Mouse (Mus musculus): ENCODE data around the gene Zfand6.
A peak's percentile ranks its signal among the peaks of the same experiment; 100 is the strongest.

The Zfand6 gene

DNA sequence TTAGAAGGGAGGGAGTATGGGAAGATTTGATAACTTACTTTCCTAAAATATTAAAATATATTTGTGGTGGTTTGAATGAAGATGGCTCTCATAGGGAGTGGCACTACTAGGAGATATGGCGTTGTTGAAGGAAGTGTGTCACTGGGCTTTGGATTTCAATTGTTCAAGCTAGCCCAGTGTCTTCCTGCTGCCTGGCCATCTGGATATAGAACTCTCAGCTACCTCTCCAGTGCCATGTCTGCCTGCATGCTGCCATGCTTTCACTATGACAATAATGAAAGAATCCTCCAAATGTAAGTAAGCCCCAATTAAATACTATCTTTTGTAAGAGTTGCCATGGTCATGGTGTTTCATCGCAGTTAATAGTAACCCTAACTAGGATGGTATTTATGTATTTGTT lies 40.7 kb downstream of the Zfand6 start:
- no peak for DNase-seq

DNA sequence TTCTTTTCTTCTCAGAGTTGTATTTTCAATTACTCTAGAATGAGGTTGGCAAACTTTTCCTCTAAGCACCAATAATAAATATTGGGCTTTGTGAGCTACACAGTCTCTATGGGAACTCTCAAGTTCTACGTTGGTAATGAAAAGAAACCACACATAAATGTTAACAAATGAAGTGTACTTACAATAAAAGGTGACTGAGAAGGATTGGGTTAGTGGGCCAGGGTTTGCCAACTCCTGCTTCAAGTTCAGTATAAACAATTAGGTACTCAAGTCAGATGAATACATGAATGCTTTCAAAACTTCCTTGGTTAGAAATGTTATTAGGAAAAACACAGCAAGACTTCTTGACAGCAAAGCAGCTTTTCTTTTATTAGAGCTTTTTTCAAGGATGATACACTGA lies 43.5 kb downstream of the Zfand6 start:
- peak; percentile 6 to 21 for DNase-seq

DNA sequence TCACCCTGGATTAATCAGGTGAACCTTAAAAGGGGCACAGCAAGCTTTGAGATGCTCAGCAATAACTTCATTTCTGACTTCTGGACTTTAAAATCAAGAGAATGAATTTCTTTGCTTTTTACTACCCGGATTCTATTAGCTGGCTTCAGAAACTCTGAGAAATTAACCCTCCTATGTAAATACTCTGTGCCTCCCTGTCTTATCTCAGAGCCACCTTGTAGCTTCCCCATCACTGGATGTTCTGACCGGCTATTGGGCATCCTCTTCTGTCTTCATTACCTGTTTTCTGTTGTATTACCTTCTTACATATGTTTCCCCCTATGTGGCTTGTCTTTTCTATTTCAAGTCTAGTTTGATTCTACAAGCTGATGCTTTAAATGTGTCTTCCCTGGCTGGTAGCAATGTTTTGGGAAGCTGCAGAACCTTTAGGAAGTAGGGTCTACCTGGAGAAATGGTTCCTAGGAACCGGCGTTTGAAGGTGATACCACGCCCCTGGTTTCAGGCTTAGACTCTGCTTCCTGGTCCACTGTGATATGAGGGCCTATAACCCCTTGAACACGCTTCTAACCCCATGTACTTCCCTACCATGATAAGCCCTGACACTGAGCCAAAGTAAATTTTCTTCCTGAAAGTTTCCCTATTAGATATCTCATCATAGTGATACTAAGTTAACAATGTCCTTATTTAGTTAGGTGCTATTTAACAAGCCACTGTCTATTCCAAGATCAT lies 46.3 kb downstream of the Zfand6 start:
- no peak for DNase-seq

DNA sequence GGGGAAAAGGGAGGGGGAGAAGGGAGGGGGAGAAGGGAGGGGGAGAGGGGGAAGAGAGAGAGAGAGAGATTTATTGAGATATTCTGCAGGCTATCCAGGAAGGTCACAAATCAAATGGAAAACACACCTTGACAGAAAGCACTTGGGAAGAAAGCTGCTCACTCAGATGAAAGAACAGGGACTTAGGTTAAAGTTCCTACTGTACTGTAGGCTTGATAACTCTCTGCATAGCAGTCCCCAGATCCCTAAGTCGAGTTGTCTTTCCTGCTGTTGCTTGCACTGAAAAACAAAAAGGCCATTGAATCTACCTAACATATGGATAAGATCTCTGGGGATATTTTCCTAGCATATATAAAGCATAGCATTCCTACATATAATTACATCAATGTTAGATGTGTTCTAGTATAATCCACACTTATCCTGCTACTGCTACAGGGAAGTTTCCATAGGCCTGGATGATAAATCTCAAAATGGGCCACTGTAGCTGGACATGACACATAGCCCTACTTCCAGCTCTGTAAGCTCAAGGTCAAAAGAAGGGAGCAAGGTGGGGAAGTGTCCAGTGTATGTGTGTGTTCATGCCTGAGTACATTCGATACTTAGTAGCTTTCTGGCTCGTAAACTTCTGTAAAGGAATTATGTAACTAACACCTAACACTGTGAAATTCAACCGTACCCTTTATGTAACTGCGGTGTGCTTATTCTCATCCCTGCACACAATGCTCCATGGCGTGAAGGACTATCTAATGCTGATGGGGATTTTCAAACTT lies 47.4 kb downstream of the Zfand6 start:
- DNase-seq = no peak

DNA sequence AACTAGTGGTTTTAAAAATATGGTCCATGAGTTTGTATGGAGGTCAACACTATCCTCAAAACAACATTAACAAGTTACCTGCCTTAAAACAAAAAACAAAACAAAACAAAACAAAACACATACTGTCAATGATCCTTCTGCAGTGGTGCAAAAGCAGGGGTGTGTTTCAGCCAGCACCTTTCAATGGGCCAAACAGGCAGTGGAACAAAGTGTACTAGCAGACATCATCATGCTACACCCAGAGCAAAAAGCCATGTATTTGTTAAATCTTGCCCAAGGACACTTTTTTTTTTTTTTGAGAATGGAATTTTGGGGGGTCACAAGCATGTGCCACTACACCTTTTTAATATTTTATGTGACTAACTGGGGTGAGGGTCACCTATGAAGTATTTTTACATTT lies 52.8 kb downstream of the Zfand6 start:
- no peak for DNase-seq

DNA sequence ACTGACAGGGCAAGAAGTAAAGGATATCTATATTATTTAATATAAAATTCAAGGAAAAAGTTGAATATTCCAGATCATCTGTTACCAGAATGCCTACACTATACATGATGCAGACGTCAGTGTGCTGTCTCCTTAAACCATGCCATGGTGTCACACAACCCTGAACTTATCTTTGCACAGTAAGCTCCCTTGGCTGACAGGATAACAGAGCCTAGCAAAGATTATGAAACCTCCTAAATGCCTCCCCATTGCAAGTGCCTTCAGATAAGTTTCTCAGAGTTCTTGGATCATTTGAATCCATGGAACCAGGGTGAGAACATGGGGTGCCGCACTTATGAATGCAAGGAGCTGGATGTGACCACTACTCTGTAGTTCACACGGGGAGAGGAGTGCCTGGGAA lies 57.9 kb downstream of the Zfand6 start:
- DNase-seq = no peak

DNA sequence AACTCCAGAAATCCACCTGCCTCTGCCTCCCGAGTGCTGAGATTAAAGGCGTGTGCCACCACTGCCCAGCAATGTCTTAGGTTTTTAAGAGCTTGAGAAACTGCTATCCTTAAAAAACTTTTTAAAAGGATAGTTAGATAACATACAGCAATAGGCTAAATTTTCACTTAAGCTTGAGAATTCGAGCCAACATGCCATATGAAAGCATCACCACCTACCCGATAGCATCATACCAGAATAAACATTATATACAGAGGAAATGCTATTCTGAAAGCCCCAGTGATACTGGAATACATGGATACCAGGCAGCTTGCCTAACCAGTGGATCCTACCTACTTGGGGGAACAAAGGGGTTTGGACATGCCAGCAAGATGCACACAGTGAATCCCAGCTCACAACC lies 66.0 kb downstream of the Zfand6 start:
- no peak for DNase-seq

DNA sequence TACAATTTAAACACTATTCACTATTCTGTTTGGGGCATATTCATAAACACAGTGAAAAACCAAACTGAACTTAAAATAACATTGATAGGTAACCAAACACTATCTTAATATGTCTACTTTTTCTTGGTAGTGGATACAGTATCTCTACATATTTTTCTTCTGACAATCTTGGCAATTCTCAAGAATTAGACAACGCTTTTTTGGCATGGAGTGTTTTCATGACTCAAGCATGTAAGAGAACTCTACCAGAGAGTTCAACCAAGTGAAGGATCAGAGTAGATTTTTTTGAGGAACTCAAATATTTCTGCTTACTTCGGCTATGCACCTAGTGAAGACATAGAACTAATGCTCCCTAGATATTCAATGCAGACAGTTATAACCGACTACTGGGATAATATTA lies 68.8 kb downstream of the Zfand6 start:
- no peak for DNase-seq

DNA sequence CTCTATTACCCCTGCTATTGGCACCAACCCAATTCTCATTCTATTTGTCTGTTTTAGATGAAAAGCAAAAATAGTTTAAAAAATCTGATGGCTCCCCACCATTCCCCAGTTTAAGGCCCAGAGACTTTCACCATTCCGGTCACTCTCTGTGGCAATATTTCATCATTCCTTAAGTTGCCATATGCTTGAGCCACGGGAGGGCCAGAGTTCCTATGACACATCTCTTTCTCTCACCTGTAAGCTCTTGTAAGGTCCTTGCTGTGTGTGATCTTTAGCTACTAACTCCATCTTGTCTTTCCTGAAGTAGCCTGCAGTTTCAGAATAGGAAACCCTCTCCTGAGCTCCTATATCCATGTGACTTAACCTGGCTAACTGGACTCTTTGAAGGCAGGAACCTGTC lies 70.8 kb downstream of the Zfand6 start:
- no peak for DNase-seq

DNA sequence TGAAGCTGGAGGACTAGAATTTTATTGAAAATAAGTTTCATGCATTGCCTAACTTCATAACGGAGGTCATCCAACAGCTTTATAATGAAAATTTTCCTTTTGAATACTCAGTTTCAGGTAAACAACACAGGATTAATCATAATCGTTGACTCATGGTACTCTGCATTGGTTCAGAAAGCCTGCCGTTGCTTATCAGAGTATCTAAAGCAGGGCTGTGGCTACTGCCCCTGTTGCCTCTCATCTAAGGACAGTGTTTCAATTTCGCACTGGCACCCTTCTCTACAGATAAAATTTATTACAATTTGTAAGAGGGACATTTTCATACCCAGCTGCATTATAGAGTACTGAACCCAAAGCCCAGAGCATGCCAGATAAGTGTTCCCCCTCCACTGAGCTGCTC lies 77.3 kb downstream of the Zfand6 start:
- DNase-seq = no peak

DNA sequence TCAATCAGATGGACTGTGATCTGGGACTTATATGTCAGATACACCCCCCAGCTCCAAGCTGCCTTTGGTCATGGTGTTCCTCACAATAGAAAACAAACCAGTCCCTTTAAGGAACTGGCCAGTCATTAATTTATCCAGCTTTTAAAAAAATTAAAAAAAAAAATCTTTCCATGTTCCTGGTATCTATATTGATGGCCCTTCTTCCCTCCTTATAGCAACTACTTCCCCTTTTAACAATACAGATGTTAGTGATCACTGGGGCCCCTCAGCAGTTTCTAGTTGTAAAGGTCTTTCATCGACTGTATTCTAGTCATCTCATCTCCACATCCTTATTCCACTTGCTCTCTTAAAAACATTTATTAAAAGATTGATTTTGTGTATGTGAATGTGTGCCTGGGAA lies 78.2 kb downstream of the Zfand6 start:
- no peak for DNase-seq

DNA sequence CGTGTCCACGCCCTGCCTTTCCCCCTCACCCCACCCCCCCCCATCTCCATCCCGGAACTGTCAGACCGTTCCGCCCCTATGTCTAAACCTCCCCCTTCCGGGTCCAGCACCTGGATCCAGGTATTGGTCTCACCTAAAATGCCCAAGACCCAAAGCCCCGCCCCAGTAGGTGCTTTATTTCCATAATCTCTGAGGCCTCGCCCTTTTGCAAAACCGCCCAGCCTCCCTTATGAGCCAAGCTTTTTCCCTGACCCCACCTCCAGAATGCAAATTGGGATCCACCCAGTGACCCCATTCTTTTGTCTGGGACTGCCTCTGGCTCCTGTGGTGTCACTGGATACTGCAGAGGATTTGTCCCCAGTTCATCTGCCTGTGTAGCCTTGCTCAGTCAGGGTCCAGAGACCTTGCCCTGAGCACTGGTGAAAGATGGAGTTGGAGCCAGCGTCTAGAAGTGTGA lies 83.4 kb downstream of the Zfand6 start, which contains the start of gene Fah:
Gene Fah, minus strand, starts transcription at position 430 of the 457 bp plus-strand sequence.
- peak in 1 of 2 experiments; percentile 60 for DNase-seq

DNA sequence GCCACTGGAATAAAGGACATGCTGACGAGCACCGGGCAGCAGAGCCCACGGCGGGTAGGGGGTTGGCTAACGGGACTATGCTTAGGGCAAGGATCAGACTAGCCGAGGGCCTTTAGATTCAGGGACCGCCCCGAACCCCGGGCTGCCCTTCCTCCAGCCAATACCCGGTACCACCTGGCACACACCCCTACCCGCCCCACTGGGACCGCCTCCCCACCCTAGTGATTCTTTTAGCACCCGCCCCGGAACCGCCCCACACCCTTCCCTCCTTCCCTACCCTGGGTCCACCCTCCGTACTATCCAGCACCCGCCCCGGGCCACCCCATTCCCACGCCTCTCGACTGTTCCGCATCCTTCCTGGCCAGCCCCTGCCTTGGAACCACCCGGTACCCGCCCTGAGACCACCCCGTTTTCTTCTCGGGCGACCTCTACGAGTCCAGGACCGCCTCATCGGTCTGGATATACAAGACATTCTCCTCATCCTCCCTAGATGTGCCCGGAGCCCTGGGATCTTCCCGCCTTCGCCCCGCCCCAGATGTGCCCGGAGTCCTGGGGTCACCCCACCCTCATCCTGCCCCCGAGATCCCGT lies 84.0 kb downstream of the Zfand6 start:
- DNase-seq = peak; percentile 86 to 90

DNA sequence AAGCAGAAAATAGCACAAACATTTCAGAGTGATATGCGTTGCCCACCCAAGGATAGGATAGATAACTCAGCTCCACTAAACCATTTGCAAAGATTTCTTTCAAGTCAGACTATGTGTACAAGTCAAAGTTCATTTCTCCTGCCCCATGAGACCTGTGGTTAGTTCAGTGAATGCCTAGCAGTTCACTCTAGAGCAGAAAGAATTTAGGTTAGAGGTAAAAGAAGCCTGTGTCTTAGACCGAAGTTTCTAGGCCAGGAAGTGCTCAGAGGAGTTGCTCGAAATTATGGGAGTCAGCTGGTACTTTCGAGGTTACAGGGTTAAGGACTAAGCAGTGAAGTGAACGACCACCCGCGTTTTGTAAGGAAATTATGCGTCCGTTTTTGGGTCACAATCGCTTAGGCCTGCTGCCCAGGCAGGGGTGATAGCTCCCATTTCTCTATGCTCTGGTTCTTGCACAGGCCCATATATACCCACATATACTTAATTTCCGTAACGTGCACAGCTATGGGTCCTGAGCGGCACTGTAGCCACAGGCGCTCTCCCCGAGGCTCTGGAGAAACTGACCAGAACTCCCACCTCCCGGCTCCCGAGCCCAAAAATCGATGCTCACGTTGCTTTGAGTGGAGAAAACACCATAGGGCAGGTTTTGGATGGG lies 84.6 kb downstream of the Zfand6 start:
- peak in 1 of 2 experiments; percentile 24 for DNase-seq

DNA sequence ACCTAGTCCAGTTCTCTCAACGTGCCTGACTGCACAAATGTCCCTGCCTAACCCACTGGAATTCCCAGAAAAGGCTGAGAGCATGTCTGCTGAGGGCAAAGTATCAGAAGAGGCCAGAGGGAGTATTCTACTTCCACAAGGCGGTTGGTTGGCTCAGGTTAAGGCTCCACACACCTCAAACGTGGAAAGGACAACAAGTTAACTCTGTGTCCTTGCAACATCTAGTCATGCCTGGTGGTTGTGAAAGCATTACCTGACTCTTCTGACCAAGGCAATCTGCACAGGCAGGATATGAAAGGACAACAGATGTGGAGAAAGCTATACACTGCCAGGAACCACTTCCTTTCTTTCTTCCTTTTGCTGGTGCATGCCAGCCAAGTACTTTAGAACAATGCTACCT lies 85.3 kb downstream of the Zfand6 start:
- no peak for DNase-seq

DNA sequence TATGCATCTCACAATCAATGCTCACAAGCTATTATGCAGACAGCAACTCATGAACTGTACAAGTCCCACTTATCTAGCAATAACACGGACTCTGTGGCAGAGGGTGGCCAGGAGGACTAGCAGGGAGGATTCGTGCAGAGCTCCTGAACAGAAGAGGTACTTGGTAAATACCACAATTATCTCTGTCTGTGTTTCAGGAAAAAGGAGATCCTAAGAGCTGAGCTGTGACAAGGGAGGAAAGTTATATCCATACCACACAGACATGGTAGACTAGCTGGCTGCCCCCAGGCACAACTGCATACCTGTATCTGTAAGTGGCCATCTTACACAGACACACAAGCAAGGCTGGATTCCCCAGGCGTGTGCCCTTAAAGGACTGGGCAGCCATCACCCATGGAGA lies 88.4 kb downstream of the Zfand6 start:
- DNase-seq = no peak

DNA sequence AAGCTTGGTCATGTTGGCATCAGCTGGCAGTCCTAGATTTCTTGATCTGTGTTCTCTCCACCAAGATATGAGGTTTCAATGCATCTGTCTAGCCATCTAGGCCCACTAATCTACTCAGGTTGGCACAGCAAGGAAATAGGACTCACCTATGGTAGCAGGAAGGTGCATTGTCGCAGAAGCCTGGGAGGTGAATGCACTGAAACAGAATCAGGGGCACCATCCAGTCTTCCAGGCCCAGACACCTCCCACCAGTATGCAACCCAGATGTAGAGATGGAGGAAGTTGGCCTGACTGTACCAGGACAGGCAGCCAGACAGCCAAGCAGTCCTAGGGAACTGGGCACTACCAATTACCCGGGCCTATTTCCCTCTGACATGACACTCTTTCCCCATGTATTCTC lies 89.1 kb downstream of the Zfand6 start:
- no peak for DNase-seq

DNA sequence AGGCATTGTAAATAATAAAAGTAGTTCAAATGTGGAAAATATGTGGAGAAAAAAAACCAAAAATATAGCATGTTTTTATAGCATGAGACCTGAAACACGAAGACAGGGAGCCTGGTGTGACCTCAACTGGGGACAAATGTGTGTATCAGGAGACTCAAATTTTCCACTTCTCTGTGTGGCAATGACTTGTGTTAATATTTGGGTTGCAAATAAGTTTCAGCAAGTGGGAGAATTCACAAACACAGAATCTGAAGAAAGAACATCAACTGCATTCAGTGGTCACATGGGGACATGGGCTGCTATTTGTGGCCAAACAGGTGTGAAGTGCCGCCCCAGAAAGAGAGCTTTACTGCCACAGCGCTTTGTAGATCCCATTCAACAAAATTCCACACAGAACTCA lies 93.1 kb downstream of the Zfand6 start:
- no peak for DNase-seq

DNA sequence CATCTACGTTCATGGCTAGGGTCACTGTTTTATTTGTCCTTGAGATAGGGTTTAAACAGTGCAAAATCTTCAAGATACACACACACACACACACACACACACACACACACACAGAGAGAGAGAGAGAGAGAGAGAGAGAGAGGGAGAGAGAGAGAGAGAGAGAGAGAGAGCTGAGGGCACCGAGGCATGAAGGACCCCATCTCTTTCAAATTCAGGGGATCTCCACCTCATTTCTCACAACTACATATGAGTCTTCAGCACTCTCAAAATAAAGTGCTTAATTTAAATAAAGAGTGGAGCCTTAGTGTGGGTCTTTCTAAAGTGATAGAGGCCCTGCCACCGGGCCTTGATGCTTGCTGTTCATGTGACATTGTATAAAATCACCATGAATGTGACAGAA lies 93.8 kb downstream of the Zfand6 start:
- DNase-seq = no peak

DNA sequence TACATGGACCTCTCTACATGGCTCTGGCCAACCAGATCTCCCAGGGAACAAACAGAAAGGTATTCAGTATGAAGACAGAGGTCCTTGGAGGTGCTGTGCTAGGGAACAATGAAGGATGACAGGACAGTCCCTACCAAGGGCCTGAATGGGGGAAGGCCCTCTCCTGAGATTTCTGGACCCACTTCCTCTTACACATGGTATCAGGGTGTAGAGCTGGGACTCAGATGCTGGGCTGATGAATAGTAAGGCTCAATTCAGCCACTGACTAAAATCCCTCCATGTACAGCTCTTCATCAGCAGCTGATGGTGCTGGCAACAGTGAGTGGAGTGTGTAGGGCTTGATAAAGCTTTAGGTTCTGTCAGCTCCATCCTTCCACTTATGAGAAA lies 94.8 kb downstream of the Zfand6 start:
- DNase-seq = no peak

DNA sequence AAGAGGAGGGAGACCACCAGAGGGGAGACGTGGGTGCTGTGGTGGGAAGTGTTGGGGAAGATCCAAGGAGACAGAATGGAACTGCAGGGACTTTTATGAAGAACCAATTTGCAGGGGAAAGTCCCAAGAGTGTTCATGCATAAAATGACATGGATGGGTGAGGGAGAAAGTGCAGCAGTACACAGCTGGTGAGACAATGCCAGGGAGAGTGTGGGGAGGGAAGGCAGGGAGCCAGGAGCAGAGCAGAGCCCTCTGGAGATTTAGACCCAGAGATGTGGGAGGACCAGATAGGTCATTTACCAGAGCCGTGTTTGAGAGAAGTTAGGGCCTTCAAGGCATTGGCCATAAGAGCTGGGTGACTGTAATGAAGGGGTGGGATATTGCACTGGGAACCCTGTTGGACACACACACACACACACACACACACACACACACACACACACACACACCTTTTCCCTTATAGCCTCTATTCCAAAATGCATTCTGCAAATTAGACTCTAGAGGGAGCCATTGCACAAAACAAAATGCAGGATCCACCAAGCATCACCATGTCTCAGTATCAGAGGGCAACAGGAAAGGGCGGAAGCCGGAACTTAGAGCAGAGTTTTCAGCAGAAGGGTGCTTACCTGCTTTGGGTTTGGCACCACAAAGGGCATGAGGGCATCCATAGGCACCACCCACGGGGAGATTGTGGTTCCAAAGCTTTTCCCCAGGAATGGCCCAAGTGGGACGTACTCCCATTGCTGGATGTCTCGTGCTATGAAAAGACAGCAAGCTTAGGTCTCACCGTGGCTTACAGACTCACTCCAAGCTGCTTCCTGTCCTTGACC lies 95.5 kb downstream of the Zfand6 start:
- DNase-seq = peak in 1 of 2 experiments; percentile 36

DNA sequence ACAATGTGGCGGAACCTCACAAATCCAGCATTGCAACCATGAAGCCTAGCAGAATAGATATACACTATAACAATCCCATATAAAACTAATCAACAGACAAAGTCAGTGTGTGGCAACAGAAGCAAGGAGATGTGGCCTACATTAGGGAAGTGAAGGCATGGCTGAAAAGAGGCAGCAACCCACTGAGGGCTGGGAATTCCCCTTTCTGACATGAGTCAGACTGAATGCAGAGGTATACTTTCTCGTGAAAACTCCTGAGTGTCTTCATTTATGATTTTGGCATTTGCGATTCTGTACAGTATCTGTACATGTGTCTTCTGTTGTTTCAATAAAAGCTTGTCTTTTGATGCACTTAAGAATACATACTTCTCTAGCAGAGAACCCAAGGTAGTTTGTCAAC lies 98.4 kb downstream of the Zfand6 start:
- no peak for DNase-seq

DNA sequence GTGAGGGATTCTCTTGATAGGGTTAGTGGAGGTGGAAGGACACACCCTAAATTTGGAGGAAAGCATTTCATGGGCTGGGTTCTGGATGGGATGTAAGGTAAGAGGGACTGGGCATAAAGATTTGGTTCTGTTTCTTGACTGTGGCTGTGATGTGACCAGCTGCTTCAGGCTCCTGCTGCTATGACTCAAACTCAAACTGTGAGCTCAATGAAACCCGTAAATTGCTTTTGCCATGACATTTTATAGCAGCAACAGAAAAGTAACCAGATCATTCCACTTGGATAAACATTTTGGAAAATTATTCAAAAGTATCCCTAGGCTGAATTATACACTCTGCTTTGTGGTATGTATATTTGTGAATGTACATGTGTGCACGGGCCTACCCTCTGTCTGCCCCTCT lies 99.1 kb downstream of the Zfand6 start:
- DNase-seq = no peak
